Mouse (Mus musculus): ENCODE results near the gene Kif16b. TPM values are rescaled to one million over a fixed set of nuclear protein-coding genes. Genes with fewer than 3 reads are reported as not detected.

The Kif16b gene
- 10.3 and 11.0 TPM in 2 replicates for polyA plus RNA-seq (2014; fragmentation: Nextera tagmentation; extraction: Ambion mirVana)

DNA sequence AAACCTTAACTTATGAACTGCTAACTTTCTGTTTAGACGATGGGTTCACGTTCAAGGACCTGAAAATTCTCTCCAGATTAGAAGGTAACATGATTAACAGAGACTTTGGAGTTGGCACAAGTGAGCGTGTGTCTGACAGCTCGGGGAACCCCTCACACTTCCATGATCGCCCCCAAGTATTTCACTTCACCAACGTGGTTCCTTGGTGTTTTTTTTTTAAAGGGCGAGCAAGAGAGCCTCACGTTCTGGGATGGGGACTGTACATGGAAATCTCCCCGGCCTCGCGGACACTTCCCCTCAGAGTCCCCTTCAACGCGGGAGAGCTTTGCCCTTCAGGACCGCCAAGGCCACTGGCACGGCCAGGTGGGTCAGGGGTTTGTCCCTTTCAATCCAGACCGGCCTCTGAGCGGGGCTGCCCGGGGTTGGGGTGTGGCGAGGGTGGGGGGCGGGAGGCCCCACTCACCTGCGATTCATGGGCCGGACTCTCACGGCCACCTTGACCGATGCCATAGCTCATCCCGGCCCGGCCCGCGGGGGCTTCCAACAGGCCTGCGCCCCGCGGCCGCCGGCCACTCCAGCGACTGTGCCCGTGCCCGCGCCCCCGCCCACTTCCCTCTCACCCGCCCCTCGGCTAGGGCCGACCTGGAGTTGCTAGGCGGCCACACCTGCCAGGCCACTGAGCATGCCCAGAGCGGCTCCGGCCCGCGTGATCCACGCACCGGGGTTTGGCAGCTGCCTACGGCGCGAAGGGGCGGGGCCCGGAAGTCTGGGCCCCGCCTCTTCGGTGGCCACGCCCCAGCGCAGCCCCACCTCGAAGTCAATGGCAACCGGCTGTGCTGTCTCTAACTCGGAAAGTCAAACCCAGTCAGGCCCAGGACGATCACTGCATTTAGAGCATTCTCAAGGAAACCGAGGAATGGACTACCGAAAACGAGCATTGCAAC, at the start of gene Kif16b:
Gene Kif16b (minus strand): TSS at position 670 of the 944 bp plus-strand sequence.
- TF ChIP-seq CTCF (IDR thresholded peaks at IDR 0.05; ENCODE audit: low read depth): no peak
- Histone ChIP-seq H3K36me3 (ENCODE audit: insufficient read depth) (no peaks in the 10 kb centered on the region), H3K4me3 (ENCODE audit: low read depth, low read length) (peak within 1 kb of the TSS; percentile 71), H3K9ac (peak within 1 kb of the TSS; percentile 76), H3K9me3 (ENCODE audit: low read depth, low read length) (no peaks in the 10 kb centered on the region), H3K27ac (ENCODE audit: low read depth) (no peak within 1 kb of the TSS), H3K4me2 (peak within 1 kb of the TSS; percentile 81), H3K27me3 (ENCODE audit: insufficient read depth, low read length) (no peaks in the 10 kb centered on the region), H3K4me1 (ENCODE audit: insufficient read depth) (0 out of 2 replicates have a peak, but pooled peaks cover 2% of the 10 kb centered on the region)
- peak; percentile 91 for ATAC-seq (ENCODE audit: insufficient read depth)
- WGBS: under 1% methylated on average over 63 of the region's 64 CpGs
- DNase-seq: peak; percentile 95

- Histone ChIP-seq H3K9me3 (ENCODE audit: low read depth, low read length) (no peaks in the 10 kb centered on the region), H3K27me3 (ENCODE audit: insufficient read depth, low read length) (no peaks in the 10 kb centered on the region), H3K4me2 (no peak overlapping the region), H3K27ac (ENCODE audit: low read depth) (no peak overlapping the region), H3K36me3 (ENCODE audit: insufficient read depth) (no peaks in the 10 kb centered on the region), H3K9ac (no peak overlapping the region), H3K4me1 (ENCODE audit: insufficient read depth) (no peaks in the 10 kb centered on the region), H3K4me3 (ENCODE audit: low read depth, low read length) (no peak overlapping the region)
- WGBS: 35% methylated on average over 6 of the region's 6 CpGs
- TF ChIP-seq CTCF (IDR thresholded peaks at IDR 0.05; ENCODE audit: low read depth): no peak
- peak; percentile 84; the same call in 1 of the 2 replicates for ATAC-seq (ENCODE audit: insufficient read depth)
- peak; percentile 12 for DNase-seq
Measured at GRCm38 (mm10) chr2:142940899-142941642, 39.7 kb upstream of the Kif16b start.

GRCm38 (mm10) chr2:142930445-142930844, 29.1 kb upstream of the Kif16b start:
- ATAC-seq (ENCODE audit: insufficient read depth) (no peak), DNase-seq (no peak)
- WGBS: 84% methylated on average over 4 of the region's 4 CpGs
- Histone ChIP-seq H3K4me3 (ENCODE audit: low read depth, low read length) (no peak overlapping the region), H3K27ac (ENCODE audit: low read depth) (no peak overlapping the region), H3K36me3 (ENCODE audit: insufficient read depth) (no peaks in the 10 kb centered on the region), H3K27me3 (ENCODE audit: insufficient read depth, low read length) (no peaks in the 10 kb centered on the region), H3K4me2 (no peak overlapping the region), H3K4me1 (ENCODE audit: insufficient read depth) (no peaks in the 10 kb centered on the region), H3K9me3 (ENCODE audit: low read depth, low read length) (no peaks in the 10 kb centered on the region), H3K9ac (no peak overlapping the region)
- no peak for TF ChIP-seq CTCF (IDR thresholded peaks at IDR 0.05; ENCODE audit: low read depth)

GRCm38 (mm10) chr2:142929226-142930112, 28.1 kb upstream of the Kif16b start:
- no peaks in the 10 kb centered on the region for H3K9me3 ChIP-seq (ENCODE audit: low read depth, low read length)
- H3K27ac ChIP-seq (ENCODE audit: low read depth): no peak overlapping the region
- no peak for ATAC-seq (ENCODE audit: insufficient read depth)
- TF ChIP-seq CTCF (IDR thresholded peaks at IDR 0.05; ENCODE audit: low read depth): no peak
- H3K4me3 ChIP-seq (ENCODE audit: low read depth, low read length): no peak overlapping the region
- H3K4me2 ChIP-seq: no peak overlapping the region
- no peak overlapping the region for H3K9ac ChIP-seq
- no peak for DNase-seq
- 74% methylated on average over 10 of the region's 10 CpGs for WGBS
- H3K4me1 ChIP-seq (ENCODE audit: insufficient read depth): no peaks in the 10 kb centered on the region
- no peaks in the 10 kb centered on the region for H3K27me3 ChIP-seq (ENCODE audit: insufficient read depth, low read length)
- no peaks in the 10 kb centered on the region for H3K36me3 ChIP-seq (ENCODE audit: insufficient read depth)

DNA sequence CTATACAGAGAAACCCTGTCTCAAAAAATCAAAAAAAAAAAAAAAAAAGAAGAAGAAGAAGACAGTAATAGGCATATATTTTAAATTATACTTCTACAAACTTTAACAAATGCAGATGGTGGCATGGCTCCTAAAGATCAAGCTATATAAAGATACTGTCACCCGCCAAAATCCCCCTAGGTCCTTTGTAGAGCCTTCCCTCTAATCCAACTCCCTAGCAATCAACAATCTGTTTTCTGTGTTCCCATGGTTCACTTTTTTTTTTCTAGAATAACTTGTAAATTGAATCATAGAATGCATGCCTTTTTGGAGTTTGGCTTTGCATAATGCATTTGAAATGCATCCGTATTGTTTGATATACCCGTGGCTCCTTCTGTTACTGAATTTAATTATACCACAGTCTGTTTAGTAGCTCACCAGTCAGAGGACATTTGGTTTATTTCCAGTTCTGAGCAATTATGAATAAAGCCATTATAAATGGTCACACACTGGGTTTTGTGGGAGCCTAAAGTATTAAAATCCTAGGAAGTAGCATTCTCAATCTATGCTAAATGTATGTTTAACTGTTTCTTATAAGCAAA, 9.6 kb upstream of the Kif16b start:
- TF ChIP-seq CTCF (IDR thresholded peaks at IDR 0.05; ENCODE audit: low read depth): no peak
- no peaks in the 10 kb centered on the region for H3K27me3 ChIP-seq (ENCODE audit: insufficient read depth, low read length)
- DNase-seq (no peak), ATAC-seq (ENCODE audit: insufficient read depth) (no peak)
- H3K4me1 ChIP-seq (ENCODE audit: insufficient read depth): no peaks in the 10 kb centered on the region
- no peak overlapping the region for H3K27ac ChIP-seq (ENCODE audit: low read depth)
- H3K4me2 ChIP-seq: no peak overlapping the region
- WGBS: 89% methylated on average over 3 of the region's 3 CpGs
- no peaks in the 10 kb centered on the region for H3K9me3 ChIP-seq (ENCODE audit: low read depth, low read length)
- H3K9ac ChIP-seq: no peak overlapping the region
- no peak overlapping the region for H3K4me3 ChIP-seq (ENCODE audit: low read depth, low read length)
- no peaks in the 10 kb centered on the region for H3K36me3 ChIP-seq (ENCODE audit: insufficient read depth)

- Histone ChIP-seq H3K27ac (ENCODE audit: low read depth) (no peak overlapping the region), H3K4me1 (ENCODE audit: insufficient read depth) (no peaks in the 10 kb centered on the region), H3K4me2 (no peak overlapping the region), H3K9ac (no peak overlapping the region), H3K9me3 (ENCODE audit: low read depth, low read length) (no peaks in the 10 kb centered on the region), H3K4me3 (ENCODE audit: low read depth, low read length) (no peak overlapping the region), H3K27me3 (ENCODE audit: insufficient read depth, low read length) (no peaks in the 10 kb centered on the region), H3K36me3 (ENCODE audit: insufficient read depth) (no peaks in the 10 kb centered on the region)
- no peak for TF ChIP-seq CTCF (IDR thresholded peaks at IDR 0.05; ENCODE audit: low read depth)
- ATAC-seq (ENCODE audit: insufficient read depth) (no peak), DNase-seq (no peak)
- 78% methylated on average over 3 of the region's 3 CpGs for WGBS
Measured at GRCm38 (mm10) chr2:142909213-142909612, 7.9 kb upstream of the Kif16b start.

All from lung, embryonic 14.5 days (tissue).